Mouse (Mus musculus) retina, postnatal 1 day (tissue): Measurements from ENCODE around the gene Scp2.
"Not testable (repeated sequence)": the region's sequence is repeated elsewhere in the genome, so short reads cannot be mapped to it uniquely, and the experiment has no call there.

Source experiments
- DNase-seq: peaks from one replicate; pipeline ENCODE4 v3.0.0-alpha.2; 2012

Gene Scp2

DNA sequence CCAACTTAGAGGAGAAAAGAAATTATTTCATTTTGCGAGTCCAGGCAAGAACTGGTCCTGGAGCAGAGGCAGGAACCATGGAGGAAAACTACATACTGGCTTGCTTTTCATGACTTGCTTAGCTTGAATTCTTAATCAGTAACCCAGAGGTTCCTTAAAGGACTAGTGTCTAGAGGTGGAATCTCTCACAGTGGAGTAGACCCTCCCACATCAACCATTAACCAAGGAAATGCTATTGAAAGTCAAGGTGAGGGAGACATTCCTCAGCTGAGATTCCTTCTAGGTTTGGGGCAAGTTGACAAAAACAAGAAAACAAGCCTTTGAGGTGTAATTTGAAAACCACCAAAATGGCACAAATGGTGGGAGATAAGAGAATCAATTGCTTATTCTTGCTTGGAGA is at the start of gene Scp2:
Gene Scp2, minus strand, starts transcription at position 119 of the 400 bp plus-strand sequence.
- no peak for DNase-seq

DNA sequence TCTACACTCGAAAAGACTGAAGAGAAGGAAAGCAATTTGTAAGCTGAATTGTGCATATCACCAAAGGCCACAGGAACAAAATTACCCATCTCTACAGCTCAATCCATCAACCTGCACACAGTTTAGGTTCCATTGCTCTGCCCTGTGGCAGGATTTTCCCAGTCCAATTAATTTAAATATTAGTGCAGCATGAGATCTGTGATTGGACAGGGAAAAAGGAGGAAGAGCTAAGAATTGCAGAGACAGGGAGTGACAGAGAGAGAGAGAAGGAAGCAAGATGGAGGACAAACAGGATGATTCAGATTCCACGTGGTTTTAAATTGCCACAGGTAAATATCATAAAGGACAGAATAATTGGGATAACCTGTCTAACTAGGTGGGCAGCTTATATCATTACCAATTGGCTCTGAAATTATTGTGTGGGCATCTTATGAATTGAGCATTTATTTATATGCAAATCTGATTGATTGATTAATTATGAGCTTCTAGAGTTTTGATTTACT is 48.1 kb upstream of the Scp2 start:
- DNase-seq = no peak

DNA sequence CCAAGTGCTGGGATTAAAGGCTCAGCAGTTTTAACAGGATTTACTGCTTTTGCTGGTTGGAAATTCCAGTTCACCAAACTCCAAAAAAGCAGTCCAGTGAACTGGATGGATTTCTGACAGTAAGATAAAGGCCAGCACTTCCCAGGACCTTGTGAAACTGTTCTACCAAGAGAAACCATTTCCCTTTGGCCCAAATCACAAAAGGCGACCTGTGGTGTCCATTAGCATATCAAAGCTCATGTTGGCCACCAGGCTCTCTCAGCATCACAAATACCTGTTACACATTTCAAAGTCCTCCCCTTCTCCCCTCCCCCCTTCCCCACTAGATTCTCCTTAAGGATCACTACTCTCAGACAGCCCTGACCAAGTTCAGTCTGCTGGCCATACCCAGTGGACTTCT is 37.5 kb upstream of the Scp2 start:
- no peak for DNase-seq

DNA sequence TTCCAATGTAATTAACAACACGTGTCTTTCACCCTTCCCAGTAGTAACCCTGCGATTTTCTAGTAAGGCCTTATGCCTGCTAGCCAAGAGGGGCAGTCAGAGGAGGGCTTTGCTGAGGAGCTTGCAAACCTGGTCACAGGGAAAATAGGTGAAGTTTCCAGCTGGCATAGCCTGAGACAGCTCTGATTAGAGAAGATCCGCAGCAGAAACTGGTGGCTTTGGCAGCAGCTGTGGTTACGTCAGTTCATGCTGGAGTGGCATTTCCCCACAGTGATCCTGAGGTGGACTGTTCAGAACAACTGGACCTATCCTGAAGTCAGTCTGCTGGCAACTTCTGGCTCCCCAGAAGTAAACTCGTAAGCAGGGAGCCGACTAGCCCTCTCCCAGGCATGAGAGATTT is 23.3 kb upstream of the Scp2 start:
- no peak for DNase-seq

DNA sequence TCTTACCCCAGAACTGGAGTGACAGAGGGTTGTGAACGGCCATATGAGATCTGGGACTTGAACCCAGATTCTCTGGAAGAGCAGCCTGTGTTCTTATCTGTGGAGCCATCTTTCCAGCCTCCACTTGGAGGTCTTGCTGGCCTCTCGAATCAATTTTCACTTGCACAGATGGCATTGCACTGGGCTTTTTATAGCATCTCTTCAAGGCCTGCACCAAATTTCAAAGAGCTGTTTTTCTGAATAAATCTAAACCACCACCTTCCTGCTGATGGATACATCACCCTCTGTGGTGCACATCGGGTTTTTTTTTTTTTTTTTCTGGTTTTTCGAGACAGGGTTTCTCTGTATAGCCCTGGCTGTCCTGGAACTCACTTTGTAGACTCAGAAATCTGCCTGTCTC is 22.1 kb upstream of the Scp2 start:
- no peak for DNase-seq

DNA sequence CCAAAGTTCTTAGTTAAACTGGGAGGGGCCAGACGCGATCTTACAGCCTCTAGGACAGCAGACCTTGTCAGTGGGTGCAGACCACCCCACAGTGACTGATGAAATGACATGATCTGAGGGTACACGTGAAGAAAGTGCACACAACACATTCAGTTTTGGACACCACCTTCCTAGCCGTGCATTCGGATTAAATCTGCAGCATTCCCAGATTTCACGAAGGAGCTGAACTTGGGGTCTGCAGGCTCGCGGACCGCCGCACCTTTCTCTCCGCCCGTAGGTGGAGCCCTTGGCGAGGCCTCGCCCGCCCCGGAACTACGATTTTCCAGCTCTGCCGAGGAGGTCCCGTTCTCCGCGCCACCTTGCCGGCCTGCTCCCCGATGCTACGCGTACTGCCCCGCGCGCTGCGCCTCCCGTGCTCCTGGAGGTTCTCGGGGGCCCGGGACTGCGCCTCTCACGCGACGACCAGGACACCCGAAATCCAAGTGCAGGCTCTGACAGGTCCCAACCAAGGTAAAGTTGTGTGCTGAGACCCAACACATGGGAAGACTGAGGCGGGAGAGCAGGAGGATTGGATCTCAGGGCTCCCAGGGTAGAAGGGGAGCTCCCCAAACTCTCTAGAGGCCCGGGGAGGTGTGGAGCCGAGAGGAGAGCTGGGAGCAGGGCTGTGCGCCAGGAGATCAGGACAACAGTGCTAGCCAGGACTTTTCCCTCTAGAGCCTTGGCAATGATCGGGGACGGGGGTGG is 20.5 kb upstream of the Scp2 start, which contains the start of gene Echdc2:
Gene Echdc2, plus strand, starts transcription at position 286 of the 744 bp plus-strand sequence.
- peak; percentile 60 for DNase-seq

DNA sequence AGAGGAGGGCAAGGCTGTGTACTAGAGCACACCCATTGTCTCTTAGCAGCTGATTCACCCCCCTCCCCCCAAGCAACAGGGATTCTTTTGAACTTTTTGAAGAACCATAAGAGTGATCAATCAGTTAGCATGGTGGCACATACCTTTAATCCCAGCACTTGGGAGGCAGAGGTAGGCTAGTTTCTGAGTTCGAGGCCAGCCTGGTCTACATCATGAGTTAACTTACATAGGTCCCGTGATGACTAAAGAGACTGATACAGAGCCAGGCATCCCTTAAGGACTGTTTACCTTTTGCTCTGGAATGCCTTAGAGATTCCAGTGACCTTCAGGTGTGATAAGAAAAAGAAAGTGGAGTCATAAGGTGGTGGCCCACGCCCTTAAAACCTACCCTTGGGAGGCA is 18.5 kb upstream of the Scp2 start:
- DNase-seq = no peak

DNA sequence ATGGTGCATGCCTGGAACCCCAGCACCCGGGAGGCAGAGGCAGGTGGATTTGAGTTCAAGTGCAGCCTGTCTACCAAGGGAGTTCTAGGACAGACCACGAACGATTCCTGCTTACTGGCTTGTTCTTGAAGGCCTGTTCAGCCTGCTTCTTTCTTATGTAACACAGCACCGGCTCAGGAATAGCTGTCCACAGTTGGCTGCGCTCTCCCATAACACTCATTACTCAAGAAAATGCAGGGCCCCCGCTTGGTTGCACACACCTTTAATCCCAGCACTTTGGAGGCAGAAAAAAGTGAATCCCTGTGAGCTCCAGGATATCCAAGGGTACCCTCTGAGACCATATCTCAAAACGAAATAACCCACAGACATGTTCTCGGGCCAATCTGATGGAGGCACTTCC is 17.1 kb upstream of the Scp2 start:
- no peak for DNase-seq

DNA sequence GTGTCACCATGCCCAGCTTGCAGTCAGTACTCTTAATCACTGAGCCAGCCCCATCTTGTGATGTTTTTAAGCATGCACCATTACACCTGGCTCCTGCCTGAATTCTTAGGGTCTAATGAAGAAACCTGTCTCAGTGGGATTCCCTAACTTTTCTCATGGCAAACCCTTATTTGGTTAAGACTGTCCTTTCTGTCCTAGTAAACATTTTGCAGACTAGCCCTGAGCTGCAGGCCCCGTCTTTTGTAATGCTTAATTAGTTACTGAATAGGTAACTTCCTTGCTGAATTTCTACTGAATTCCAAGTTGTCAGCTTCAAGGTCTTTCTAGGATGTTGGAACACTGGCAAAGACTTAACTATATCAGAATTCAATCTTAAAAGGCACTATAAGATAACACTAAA is 10.3 kb upstream of the Scp2 start:
- not testable (repeated sequence) for DNase-seq

DNA sequence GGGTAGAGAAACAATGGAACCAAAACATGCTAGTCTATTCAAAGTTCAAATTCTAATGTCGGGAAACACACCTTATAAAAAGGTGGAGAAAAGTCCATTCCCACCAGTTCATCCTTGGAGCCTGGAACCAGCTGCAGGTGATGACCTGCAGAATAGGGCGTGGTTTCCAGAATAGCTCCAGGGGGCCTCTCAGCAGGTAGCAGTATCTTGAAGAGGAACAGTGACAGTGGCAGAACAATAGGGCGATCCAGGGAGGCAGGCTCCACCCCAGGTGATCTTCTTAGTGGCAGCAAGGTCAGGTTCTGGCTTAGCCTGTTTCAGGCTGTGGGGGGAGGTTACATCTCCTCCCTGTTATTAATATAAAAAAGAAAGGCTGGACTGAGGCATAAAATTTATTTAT is 756 bp upstream of the Scp2 start:
- not testable (repeated sequence) for DNase-seq

DNA sequence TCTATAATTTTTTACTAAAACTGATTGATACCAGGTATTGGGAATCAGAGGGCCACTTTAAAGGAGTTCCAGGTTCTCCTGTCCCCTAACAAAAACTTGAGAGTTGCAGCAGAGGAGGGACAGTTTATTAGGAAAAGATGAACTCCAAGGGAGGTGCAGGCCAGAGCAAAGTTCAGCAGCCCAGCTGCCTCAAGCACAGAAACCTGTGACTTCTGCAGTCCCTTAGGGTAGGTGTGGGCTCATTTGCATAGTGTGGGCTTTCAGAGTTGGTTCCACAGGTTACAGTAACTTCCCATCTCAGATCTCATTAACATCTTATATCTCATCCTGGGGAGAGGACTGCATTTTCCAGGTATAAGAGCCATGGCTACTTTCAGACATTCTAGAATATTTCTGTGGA is 1.0 kb downstream of the Scp2 start:
- no peak for DNase-seq

DNA sequence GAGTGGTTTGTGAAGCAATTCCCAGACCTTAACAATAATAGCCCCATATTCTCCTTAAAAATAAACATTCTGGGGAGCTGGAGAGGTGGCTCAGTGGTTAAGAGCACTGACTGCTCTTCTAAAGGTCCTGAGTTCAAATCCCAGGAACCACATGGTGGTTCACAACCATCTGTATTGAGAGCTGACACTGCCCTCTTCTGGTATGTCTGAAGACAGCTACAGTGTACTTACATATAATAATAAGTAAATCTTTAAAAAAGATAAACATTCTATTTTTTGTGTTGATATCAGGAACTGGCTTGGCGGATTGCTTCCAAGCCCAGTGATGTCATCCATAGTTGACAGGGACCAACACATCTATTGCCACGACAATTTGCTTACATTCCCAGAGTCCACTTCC is 1.6 kb downstream of the Scp2 start:
- not testable (repeated sequence) for DNase-seq

DNA sequence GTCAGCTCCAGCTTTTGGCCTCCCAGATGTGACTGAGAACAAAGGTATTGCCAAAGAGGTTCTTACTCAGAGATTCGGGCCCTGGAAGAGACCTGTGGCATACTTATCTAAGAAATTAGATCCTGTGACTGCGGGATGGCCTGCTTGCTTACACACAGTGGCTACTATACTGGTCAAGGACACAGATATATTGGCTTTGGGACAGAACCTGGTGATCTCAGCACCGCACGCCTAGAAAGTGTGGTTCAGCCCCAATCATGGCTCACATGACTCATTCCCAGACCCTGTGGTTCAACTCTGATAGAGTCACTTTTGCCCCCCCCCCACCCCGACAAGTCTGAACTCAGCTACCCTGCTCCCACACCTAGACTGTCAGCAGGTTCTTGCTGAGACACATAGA is 7.9 kb downstream of the Scp2 start:
- no peak for DNase-seq

DNA sequence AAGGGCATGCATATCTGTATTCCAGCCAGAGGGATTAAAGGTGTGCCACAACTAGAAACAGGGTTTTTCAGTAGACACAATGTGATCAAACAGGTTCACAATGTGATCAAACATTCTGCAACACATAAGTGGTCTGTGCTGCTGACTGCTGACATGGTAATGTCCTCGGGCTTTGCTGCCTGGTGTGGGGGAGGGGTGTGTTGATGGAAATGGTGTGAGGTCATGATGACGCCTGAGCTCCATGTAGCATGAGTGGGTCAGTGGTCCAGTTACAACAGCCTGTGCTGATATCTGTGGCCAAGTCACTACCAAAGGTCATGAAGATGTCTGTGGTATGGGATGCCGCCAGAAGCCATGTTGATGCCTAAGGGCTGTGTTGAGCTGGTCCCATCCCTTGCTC is 14.3 kb downstream of the Scp2 start:
- DNase-seq = no peak

DNA sequence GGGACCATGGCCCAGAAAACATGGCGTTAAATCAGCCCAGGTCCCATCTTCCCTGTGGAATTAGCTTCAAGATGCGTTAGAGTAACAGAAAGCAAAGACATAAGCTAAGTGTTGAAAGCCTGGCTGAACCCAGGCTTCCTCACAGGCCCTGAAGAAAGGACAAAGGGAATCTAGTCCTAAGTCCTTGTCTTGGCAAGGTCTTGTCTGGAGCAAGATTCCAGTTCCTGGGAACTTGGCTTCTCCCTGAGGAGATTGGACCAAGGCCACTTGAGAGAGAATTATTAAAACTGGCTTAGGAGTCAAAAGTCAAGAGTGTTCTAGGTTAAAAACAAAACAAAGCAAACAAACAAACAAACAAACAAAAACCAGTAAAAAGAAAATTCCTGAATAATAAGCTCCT is 16.5 kb downstream of the Scp2 start:
- DNase-seq = no peak

DNA sequence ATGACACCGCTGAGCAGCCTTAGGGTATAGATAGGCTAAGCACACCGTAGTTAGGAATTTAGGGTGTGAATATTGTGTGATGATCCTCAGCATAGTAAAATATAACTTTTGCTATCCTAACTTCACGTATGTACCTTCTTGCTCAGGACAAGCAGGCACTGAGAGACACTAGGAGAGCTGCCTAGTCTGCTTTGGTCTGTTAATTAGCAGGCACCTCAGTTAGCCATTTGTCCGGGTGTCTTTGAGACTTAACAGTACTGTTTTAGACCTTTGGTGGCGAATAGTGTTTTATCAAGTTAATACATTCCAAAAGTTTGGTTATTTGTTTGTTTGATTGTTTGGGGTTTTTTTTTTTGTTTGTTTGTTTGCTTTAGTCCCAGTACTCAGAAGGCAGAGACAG is 17.3 kb downstream of the Scp2 start:
- DNase-seq = no peak

DNA sequence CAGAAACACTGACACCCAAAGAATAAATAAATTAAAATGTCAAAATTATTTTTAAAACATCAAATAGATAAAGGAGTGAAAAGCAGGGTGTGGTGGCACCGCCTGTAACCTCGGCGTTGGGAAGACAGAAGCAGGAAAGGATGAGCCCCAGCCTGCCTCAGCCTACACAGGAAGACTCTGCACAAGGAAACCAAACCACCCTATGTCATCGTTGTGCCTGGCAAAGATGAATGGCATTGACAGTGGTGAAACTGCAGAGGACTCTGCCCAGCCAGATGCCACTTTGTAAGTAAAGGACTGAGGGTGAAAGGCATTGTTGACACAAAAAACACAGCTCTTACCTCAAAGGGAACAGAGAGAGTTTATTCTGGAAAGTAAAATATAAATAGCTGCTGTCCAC is 18.5 kb downstream of the Scp2 start:
- DNase-seq = no peak

DNA sequence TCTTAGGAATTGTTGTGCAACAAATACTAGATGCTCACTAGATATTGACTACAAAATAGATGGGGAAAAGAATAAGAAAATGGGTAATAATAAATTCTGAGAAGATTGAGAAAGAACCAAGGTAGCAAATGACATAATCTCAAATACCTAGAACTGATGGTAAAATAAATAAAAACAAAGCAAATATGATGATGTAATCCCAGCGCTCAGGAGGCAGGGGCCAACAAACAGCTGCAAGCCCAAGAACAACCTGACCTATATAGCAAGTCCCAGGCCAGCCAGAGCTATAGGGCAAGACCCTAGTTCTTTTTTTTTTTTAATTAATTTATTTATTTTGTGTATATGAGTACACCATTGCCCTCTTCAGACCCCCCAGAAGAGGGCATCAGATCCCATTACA is 20.7 kb downstream of the Scp2 start:
- no peak for DNase-seq

DNA sequence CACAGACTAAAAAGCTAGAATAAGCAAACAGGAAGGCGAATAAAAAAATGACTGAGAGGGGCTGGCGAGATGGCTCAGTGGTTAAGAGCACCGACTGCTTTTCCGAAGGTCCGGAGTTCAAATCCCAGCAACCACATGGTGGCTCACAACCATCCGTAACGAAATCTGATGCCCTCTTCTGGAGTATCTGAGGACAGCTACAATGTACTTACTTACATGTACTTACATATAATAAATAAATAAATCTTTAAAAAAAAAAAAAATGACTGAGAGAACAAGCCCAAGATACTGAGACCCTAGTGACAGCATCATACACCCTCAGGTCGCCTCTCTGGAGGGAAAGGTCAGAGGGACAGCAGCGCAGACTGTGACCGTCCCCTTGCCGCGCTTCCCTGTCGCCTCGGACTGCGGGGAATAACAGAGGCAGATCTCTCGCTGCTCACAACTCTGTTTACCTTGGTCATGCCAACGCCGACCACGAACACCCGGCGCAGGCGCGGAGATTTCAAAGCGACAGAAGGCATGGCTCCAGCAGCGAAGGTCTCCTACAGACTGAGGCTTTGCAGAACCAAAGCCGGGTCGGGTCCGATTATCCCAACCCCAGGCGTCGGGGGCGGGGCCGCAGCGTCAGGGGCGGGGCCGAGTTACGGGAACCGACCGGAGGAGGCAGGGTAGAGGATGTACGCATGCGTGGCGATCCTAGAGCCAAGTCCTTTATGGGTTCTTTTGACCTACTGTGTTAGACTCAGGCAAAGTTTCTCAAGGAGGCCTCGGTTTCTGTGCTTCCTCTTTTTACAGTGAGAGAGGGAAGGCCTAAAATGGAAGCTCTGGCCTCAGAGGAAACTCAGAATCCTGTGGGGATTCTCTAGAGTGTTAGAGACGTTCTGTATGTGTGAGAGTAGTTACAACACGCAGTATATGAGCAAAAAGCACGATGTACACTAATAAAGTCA is 26.6 kb downstream of the Scp2 start:
- peak; percentile 93 for DNase-seq

DNA sequence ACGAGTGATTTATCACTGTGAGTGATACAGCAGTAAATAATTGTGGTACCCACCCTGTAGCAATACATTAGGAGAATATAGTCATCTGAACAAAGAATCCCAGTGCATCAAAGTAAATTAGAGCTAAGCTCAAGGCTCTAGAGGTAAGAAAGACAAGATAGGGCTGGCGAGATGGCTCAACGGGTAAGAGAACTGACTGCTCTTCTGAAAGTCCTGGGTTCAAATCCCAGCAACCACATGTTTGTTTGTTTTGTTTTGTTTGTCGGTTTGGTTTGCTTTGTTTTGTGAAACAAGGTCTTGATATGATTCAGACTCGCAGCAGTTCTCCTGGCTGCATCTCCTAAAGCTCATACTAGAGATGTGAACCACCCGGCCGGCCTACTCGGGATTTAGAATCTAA is 27.3 kb downstream of the Scp2 start:
- no peak for DNase-seq

DNA sequence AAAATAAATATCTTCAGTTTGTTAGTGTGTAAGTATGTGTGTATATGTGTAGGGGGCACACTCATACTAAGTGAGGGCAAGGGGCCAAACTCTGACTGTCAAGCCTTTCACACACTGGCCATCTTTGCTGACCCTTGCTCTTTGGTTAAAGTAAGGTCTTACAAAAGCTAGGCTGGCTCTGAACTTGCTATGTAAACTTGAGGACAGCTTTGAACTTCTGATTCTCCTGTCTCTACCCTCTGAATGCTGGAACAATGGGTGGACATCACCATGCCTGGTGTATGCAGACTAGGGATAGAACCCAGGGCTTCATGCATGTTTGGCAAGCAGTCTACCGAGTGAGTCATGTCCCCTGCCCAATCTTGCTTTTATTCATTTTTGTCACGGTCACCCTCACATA is 28.3 kb downstream of the Scp2 start:
- no peak for DNase-seq

DNA sequence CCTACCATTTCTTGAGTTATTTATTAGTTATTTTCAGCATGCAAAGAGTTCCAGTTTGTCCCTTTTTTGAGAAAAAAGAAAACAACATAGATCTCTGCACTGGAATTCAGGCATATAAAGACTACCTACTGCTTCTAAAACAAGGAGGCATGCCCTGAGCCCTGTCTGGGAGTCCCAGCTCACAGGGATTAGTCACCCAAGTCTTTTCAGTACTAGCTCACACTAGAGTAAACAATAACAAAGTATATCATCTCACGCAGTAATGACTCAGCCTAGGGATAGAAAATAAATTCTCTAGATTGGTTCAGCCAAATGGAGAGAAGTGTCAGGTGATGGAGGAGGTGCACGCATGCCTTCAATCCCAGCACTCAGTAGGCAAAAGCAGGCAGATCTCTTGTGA is 34.1 kb downstream of the Scp2 start:
- no peak for DNase-seq

DNA sequence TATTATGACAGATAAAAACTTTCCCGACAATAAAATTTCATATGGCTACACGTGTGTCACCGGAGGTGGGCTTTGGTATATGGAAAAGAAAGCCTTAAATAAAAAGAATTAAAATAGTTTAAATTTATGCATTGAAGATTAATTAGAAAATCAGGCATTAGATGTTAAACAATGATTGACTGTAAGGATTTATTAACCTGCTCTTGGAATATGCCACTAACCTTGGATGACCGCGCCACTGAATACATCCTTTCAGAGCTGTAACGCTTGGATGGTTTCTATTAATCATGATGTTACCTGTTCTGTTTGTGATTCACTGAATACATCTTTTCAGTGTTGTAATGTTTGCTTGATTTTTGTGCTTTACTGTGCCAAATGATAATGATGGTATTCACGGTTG is 35.1 kb downstream of the Scp2 start:
- DNase-seq = no peak

DNA sequence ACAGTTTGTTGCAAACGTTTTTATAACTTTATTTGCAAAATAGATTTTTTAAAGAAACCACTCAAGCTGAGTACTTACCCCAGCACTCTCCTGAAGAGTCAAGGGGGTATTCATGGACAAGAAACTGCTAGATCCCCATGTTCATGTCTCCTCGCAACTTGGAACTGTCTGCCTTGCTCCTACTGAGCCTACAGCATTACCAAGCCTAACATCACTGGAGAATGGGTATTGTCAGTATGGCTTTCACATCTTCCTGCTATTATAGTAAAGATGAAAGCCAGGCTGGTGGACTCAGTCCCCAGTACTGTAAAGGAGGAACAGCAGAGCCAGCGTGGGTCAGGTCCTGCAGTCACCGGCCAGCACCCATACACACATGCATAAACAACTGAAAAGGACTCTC is 48.5 kb downstream of the Scp2 start, which contains the start of gene Podn:
Gene Podn, minus strand, starts transcription at position 101 of the 400 bp plus-strand sequence.
- DNase-seq = no peak
